Comparison of ENCODE assay signal across 9 mouse cellular contexts in genomic region chr1:185229406-185230201, GRCm38 (mm10). TPM values are rescaled to one million over a fixed set of nuclear protein-coding genes. Genes with fewer than 3 reads are reported as not detected.
DNase-seq lines count a peak whose midpoint lies in the region; ATAC-seq lines count a peak whose summit lies in the region.
"Had no signal": no experiment of that assay in that cellular context is flagged by ENCODE, and none has a peak within 500 bp of the region (broad histone marks: within the 10 kb centered on the region; RNA-seq: fewer than 3 reads in every experiment).

No protein-coding gene starts in this region.

- WGBS in kidney, embryonic 16.5 days: 50% methylated on average over 7 of the region's 7 CpGs
- WGBS in embryonic facial prominence, embryonic 14.5 days: 45% methylated on average over 7 of the region's 7 CpGs
- WGBS in intestine, embryonic 15.5 days: 30% methylated on average over 7 of the region's 7 CpGs
- 73% methylated on average over 7 of the region's 7 CpGs for WGBS in hindbrain, embryonic 10.5 days

- H3K9me3 ChIP-seq in kidney, embryonic 16.5 days (ENCODE audit: low read length): no peaks in the 10 kb centered on the region
- no peaks in the 10 kb centered on the region for H3K9me3 ChIP-seq in embryonic facial prominence, embryonic 14.5 days (ENCODE audit: control insufficient read depth, low read length)
- H3K9me3 ChIP-seq in intestine, embryonic 15.5 days: no peaks in the 10 kb centered on the region
- no peaks in the 10 kb centered on the region for H3K9me3 ChIP-seq in megakaryocyte, embryonic 14.5 days
- H3K9me3 ChIP-seq in hindbrain, embryonic 10.5 days: no peaks in the 10 kb centered on the region
- H3K9me3 ChIP-seq: neural tube, embryonic 12.5 days had no signal

- H3K36me3 ChIP-seq in kidney, embryonic 16.5 days (ENCODE audit: insufficient read depth, low read length): peaks cover 14% of the 10 kb centered on the region
- H3K36me3 ChIP-seq in embryonic facial prominence, embryonic 14.5 days (ENCODE audit: control insufficient read depth, insufficient read depth, low read length): peaks cover 29% of the 10 kb centered on the region
- H3K36me3 ChIP-seq in intestine, embryonic 15.5 days: peaks cover 11% of the 10 kb centered on the region; the same call in 1 of the 2 replicates
- H3K36me3 ChIP-seq in megakaryocyte, embryonic 14.5 days (replicated peaks; ENCODE audit: low read length): peaks cover 83% of the 10 kb centered on the region
- peaks cover 25% of the 10 kb centered on the region for H3K36me3 ChIP-seq in hindbrain, embryonic 10.5 days

- H3K27me3 ChIP-seq in kidney, embryonic 16.5 days (ENCODE audit: insufficient read depth, low read length): no peaks in the 10 kb centered on the region
- H3K27me3 ChIP-seq in embryonic facial prominence, embryonic 14.5 days (replicated peaks; ENCODE audit: control insufficient read depth, insufficient read depth, low read length): no peaks in the 10 kb centered on the region
- no peaks in the 10 kb centered on the region for H3K27me3 ChIP-seq in intestine, embryonic 15.5 days (replicated peaks)
- H3K27me3 ChIP-seq in megakaryocyte, embryonic 14.5 days (replicated peaks): no peaks in the 10 kb centered on the region
- no peaks in the 10 kb centered on the region for H3K27me3 ChIP-seq in hindbrain, embryonic 10.5 days (ENCODE audit: insufficient read depth, poor library complexity, severe bottlenecking)
- H3K27me3 ChIP-seq: neural tube, embryonic 12.5 days had no signal

- no peak overlapping the region for H3K4me3 ChIP-seq in kidney, embryonic 16.5 days (ENCODE audit: low read length)
- H3K4me3 ChIP-seq in embryonic facial prominence, embryonic 14.5 days (ENCODE audit: low read depth, low read length): no peak overlapping the region
- no peak overlapping the region for H3K4me3 ChIP-seq in intestine, embryonic 15.5 days (replicated peaks)
- H3K4me3 ChIP-seq in megakaryocyte, embryonic 14.5 days (replicated peaks): peak overlapping the region; percentile 72
- H3K4me3 ChIP-seq in hindbrain, embryonic 10.5 days: no peak overlapping the region
- H3K4me3 ChIP-seq: neural tube, embryonic 12.5 days had no signal

- ATAC-seq in kidney, embryonic 16.5 days (ENCODE audit: low FRiP score, low TSS enrichment): peak; percentile 74; the same call in 1 of the 2 replicates
- peak; percentile 53; the same call in 1 of the 2 replicates for ATAC-seq in embryonic facial prominence, embryonic 14.5 days (ENCODE audit: low read depth)
- ATAC-seq in intestine, embryonic 15.5 days: peak; percentile 96

- H3K4me1 ChIP-seq in kidney, embryonic 16.5 days (ENCODE audit: insufficient read depth, low read length): peaks cover 6% of the 10 kb centered on the region; the same call in 1 of the 2 replicates
- H3K4me1 ChIP-seq in embryonic facial prominence, embryonic 14.5 days (ENCODE audit: control insufficient read depth, insufficient read depth, low read length): no peaks in the 10 kb centered on the region; the same call in 1 of the 2 replicates
- H3K4me1 ChIP-seq in intestine, embryonic 15.5 days (replicated peaks): 0 out of 2 replicates have a peak, but pooled peaks cover 7% of the 10 kb centered on the region
- H3K4me1 ChIP-seq in megakaryocyte, embryonic 14.5 days: peaks cover 65% of the 10 kb centered on the region
- 0 out of 2 replicates have a peak, but pooled peaks cover 3% of the 10 kb centered on the region for H3K4me1 ChIP-seq in hindbrain, embryonic 10.5 days (replicated peaks)
- H3K4me1 ChIP-seq: neural tube, embryonic 12.5 days had no signal

- H3K9ac ChIP-seq in kidney, embryonic 16.5 days (replicated peaks; ENCODE audit: low read length): no peak overlapping the region
- no peak overlapping the region for H3K9ac ChIP-seq in embryonic facial prominence, embryonic 14.5 days (ENCODE audit: low read depth, low read length)
- no peak overlapping the region for H3K9ac ChIP-seq in intestine, embryonic 15.5 days
- H3K9ac ChIP-seq: neural tube, embryonic 12.5 days had no signal

- H3K27ac ChIP-seq in kidney, embryonic 16.5 days (ENCODE audit: low read length): peak overlapping the region; percentile 59
- peak overlapping the region; percentile 57 for H3K27ac ChIP-seq in embryonic facial prominence, embryonic 14.5 days (replicated peaks; ENCODE audit: low read depth, low read length)
- peak overlapping the region; percentile 71 for H3K27ac ChIP-seq in intestine, embryonic 15.5 days
- H3K27ac ChIP-seq in hindbrain, embryonic 10.5 days: no peak overlapping the region; the same call in 1 of the 2 replicates
- H3K27ac ChIP-seq: neural tube, embryonic 12.5 days had no signal

- no peak overlapping the region for H3K4me2 ChIP-seq in kidney, embryonic 16.5 days (replicated peaks; ENCODE audit: low read depth, low read length)
- no peak overlapping the region for H3K4me2 ChIP-seq in embryonic facial prominence, embryonic 14.5 days (ENCODE audit: low read depth, low read length)
- H3K4me2 ChIP-seq in intestine, embryonic 15.5 days (replicated peaks): no peak overlapping the region
- H3K4me2 ChIP-seq: neural tube, embryonic 12.5 days had no signal

- no peak for DNase-seq in kidney, postnatal 25 days
- DNase-seq in MN1 (ENCODE audit: low spot score): peak; percentile 66
- peak; percentile 48 for DNase-seq in embryonic facial prominence, embryonic 14.5 days (ENCODE audit: low spot score)
- no peak for DNase-seq in urinary bladder, postnatal 10 days (ENCODE audit: low spot score)
- DNase-seq in hindbrain, embryonic 10.5 days (ENCODE audit: low spot score): no peak

RNA-seq across cellular contexts. Expression of gene Rab3gap2, which starts 25.7 kb away (rescaled TPM):
- polyA plus RNA-seq in kidney, embryonic 16.5 days (2015; fragmentation: Nextera tagmentation; extraction: Ambion mirVana): 23.1 and 23.8 TPM in 2 replicates
- polyA plus RNA-seq in embryonic facial prominence, embryonic 14.5 days (2014; fragmentation: Nextera tagmentation; extraction: Ambion mirVana): 23.9 and 24.2 TPM in 2 replicates
- 24.5 and 24.6 TPM in 2 replicates for polyA plus RNA-seq in intestine, embryonic 15.5 days (2015; fragmentation: Nextera tagmentation; extraction: Ambion mirVana)
- 11.3 and 15.4 TPM in 2 replicates for polyA plus RNA-seq in megakaryocyte, embryonic 14.5 days (2012; ENCODE audit: insufficient read depth, low replicate concordance)
- polyA plus RNA-seq in hindbrain, embryonic 10.5 days (2016; fragmentation: Nextera tagmentation; extraction: Ambion mirVana): 19.3 and 20.2 TPM in 2 replicates

Comparison
In these comparisons a context has a peak if more than half of its experiments do, and no peak if none do; other contexts are left out.
1. DNase-seq: peak in MN1 (single experiment) and embryonic facial prominence, embryonic 14.5 days (single experiment); none in kidney, postnatal 25 days (0 of 2), urinary bladder, postnatal 10 days (single experiment) and hindbrain, embryonic 10.5 days (single experiment).
2. Peak in every context shown above with its lines, with median percentiles within 50 percentile points of each other: ATAC-seq.